Comparison of ENCODE assay signal across 10 mouse cellular contexts in the genomic region with DNA sequence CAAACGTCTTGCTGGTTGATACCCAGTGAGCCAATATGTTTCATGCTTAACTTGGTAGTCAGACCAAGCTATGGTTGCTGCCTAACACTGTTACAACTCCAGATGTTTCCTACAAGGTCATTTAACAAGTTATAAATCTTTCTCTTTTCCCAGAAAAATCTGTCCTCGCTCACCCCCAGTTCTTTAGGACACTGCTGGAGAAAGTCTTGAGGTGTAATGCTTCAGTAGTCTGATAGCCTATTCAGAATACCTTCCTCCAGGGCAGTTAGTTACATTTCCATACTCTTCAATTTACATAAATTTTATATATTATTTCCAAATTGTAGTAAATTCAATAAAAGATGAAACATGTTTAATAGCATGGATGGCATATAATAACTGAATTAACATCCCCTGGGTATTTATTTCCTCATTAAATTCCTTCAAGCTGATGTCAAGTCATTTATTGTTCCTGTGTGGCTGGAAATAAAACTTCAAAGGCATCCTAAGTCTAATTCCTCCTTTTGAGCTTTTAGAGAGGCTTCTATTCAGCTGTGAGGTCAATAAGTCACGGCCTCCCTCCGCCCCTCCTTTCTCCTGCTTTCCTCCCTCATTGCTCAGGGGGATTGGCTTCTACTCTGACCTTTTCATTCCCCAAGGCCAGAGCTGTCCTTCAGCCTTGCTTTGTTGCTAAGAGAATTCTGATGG.
DNase-seq lines count a peak whose midpoint lies in the region; ATAC-seq lines count a peak whose summit lies in the region.
"Had no signal": no experiment of that assay in that cellular context is flagged by ENCODE, and none has a peak within 500 bp of the region (broad histone marks: within the 10 kb centered on the region; RNA-seq: fewer than 3 reads in every experiment).

No protein-coding gene starts in this region.

- no peaks in the 10 kb centered on the region for H3K9me3 ChIP-seq in midbrain, embryonic 10.5 days (replicated peaks)
- H3K9me3 ChIP-seq in midbrain, embryonic 16.5 days (replicated peaks; ENCODE audit: control insufficient read depth, low read length, poor library complexity, severe bottlenecking): no peaks in the 10 kb centered on the region
- H3K9me3 ChIP-seq in limb, embryonic 10.5 days (replicated peaks): no peaks in the 10 kb centered on the region

- H3K27me3 ChIP-seq in midbrain, embryonic 10.5 days (ENCODE audit: low read depth, poor library complexity, severe bottlenecking): no peaks in the 10 kb centered on the region
- H3K27me3 ChIP-seq in midbrain, embryonic 16.5 days (ENCODE audit: control insufficient read depth, insufficient read depth, low read depth, low read length): no peaks in the 10 kb centered on the region
- no peaks in the 10 kb centered on the region for H3K27me3 ChIP-seq in limb, embryonic 10.5 days (ENCODE audit: low read depth, poor library complexity, severe bottlenecking)

- H3K27ac ChIP-seq in midbrain, embryonic 10.5 days (replicated peaks): peak overlapping the region; percentile 79
- H3K27ac ChIP-seq in midbrain, embryonic 16.5 days (ENCODE audit: low read length): no peak overlapping the region
- peak overlapping the region; percentile 38; the same call in 1 of the 2 replicates for H3K27ac ChIP-seq in limb, embryonic 10.5 days
- H3K27ac ChIP-seq: gastrocnemius, adult 2 months had no signal

- no peak overlapping the region for H3K9ac ChIP-seq in midbrain, embryonic 16.5 days (ENCODE audit: low read depth, low read length)

- peaks cover 32% of the 10 kb centered on the region for H3K4me1 ChIP-seq in midbrain, embryonic 10.5 days
- peaks cover 3% of the 10 kb centered on the region; the same call in 1 of the 2 replicates for H3K4me1 ChIP-seq in midbrain, embryonic 16.5 days (ENCODE audit: control insufficient read depth, insufficient read depth, low read length)
- H3K4me1 ChIP-seq in limb, embryonic 10.5 days: peaks cover 23% of the 10 kb centered on the region

- H3K36me3 ChIP-seq in midbrain, embryonic 10.5 days: no peaks in the 10 kb centered on the region
- no peaks in the 10 kb centered on the region for H3K36me3 ChIP-seq in midbrain, embryonic 16.5 days (ENCODE audit: control insufficient read depth, insufficient read depth, low read length)
- H3K36me3 ChIP-seq in limb, embryonic 10.5 days: no peaks in the 10 kb centered on the region

- no peak overlapping the region for H3K4me2 ChIP-seq in midbrain, embryonic 16.5 days (ENCODE audit: low read length)

- no peak overlapping the region for H3K4me3 ChIP-seq in midbrain, embryonic 10.5 days
- H3K4me3 ChIP-seq in midbrain, embryonic 16.5 days (ENCODE audit: low read depth, low read length): no peak overlapping the region
- H3K4me3 ChIP-seq in limb, embryonic 10.5 days: no peak overlapping the region
- H3K4me3 ChIP-seq: gastrocnemius, adult 2 months had no signal

- WGBS in midbrain, embryonic 10.5 days: 16% methylated on average over 4 of the region's 4 CpGs
- 17% methylated on average over 4 of the region's 4 CpGs for WGBS in midbrain, embryonic 16.5 days
- 2% methylated on average over 4 of the region's 4 CpGs for WGBS in limb, embryonic 10.5 days

- no peak for ATAC-seq in midbrain, embryonic 16.5 days

- intact Hi-C loops in left cerebral cortex, postnatal 25 days (cut with DNase I): no loop called here

- peak; percentile 85 for DNase-seq in midbrain, embryonic 10.5 days (ENCODE audit: low spot score)
- DNase-seq in forelimb bud, embryonic 11.5 days (ENCODE audit: low read depth, low spot score): peak; percentile 76
- DNase-seq in limb, embryonic 10.5 days (ENCODE audit: low spot score): peak; percentile 59
- DNase-seq in retina, embryonic 14.5 days (ENCODE audit: low spot score): peak; percentile 10
- DNase-seq in frontal cortex, adult 2 months (ENCODE audit: extremely low spot score in 1 of 2, low spot score in 1 of 2): no peak
- no peak for DNase-seq in liver
- no peak for DNase-seq in left cerebral cortex, postnatal 25 days (ENCODE audit: low spot score in 2 of 2)
- DNase-seq: cerebellum, adult 18-20 months; gastrocnemius, adult 2 months had no signal

Comparison
In these comparisons a context has a peak if more than half of its experiments do, and no peak if none do; other contexts are left out.
1. DNase-seq: peak in midbrain, embryonic 10.5 days (single experiment), forelimb bud, embryonic 11.5 days (single experiment), limb, embryonic 10.5 days (single experiment) and retina, embryonic 14.5 days (single experiment); none in frontal cortex, adult 2 months (0 of 2), liver (single experiment) and left cerebral cortex, postnatal 25 days (0 of 2).